Mouse (Mus musculus) lung, postnatal 10 days (tissue): ENCODE measurements around the gene Ttc21a.

ENCODE experiments used
- DNase-seq: peaks from one replicate; pipeline ENCODE4 v3.0.0; 2021

Gene Ttc21a

GRCm38 (mm10) chr9:119937005-119937773 lies at the start of gene Ttc21a, which contains the start of gene Gorasp1:
TSS of gene Ttc21a (plus strand) at chr9:119937606.
TSS of gene Gorasp1 (minus strand) at chr9:119937565.
- peak; percentile 97 for DNase-seq

GRCm38 (mm10) chr9:119888843-119889246 lies 48.6 kb upstream of the Ttc21a start:
- DNase-seq: no peak

GRCm38 (mm10) chr9:119889446-119889845 lies 48.0 kb upstream of the Ttc21a start:
- DNase-seq: no peak

- peak; percentile 44 for DNase-seq
These were observed 46.7 kb upstream of the Ttc21a start for GRCm38 (mm10) chr9:119890692-119891091.

GRCm38 (mm10) chr9:119893881-119894280 lies 43.5 kb upstream of the Ttc21a start:
- no peak for DNase-seq

GRCm38 (mm10) chr9:119894339-119895009 lies 42.9 kb upstream of the Ttc21a start, which contains the start of gene Wdr48:
TSS of gene Wdr48 (plus strand) at chr9:119894878.
- DNase-seq: peak; percentile 99

- DNase-seq: peak; percentile 67
These were observed 42.2 kb upstream of the Ttc21a start for GRCm38 (mm10) chr9:119895040-119895721.

- DNase-seq: no peak
These were observed 38.0 kb upstream of the Ttc21a start for GRCm38 (mm10) chr9:119899446-119899845.

GRCm38 (mm10) chr9:119902410-119903151 lies 34.8 kb upstream of the Ttc21a start:
- DNase-seq: no peak

- no peak for DNase-seq
These were observed 28.7 kb upstream of the Ttc21a start for GRCm38 (mm10) chr9:119908708-119909107.

GRCm38 (mm10) chr9:119909931-119910330 lies 27.5 kb upstream of the Ttc21a start:
- DNase-seq: no peak

- no peak for DNase-seq
These were observed 24.1 kb upstream of the Ttc21a start for GRCm38 (mm10) chr9:119913087-119913838.

GRCm38 (mm10) chr9:119919858-119920257 lies 17.5 kb upstream of the Ttc21a start:
- DNase-seq: no peak

- no peak for DNase-seq
These were observed 13.9 kb upstream of the Ttc21a start for GRCm38 (mm10) chr9:119923462-119923861.

GRCm38 (mm10) chr9:119925120-119925657 lies 12.2 kb upstream of the Ttc21a start:
- DNase-seq: peak; percentile 47

GRCm38 (mm10) chr9:119925729-119926128 lies 11.7 kb upstream of the Ttc21a start:
- no peak for DNase-seq

GRCm38 (mm10) chr9:119926497-119926896 lies 10.9 kb upstream of the Ttc21a start:
- peak; percentile 45 for DNase-seq

GRCm38 (mm10) chr9:119932358-119932757 lies 5.0 kb upstream of the Ttc21a start:
- DNase-seq: no peak

- DNase-seq: no peak
These were observed 3.7 kb upstream of the Ttc21a start for GRCm38 (mm10) chr9:119933675-119934074.

GRCm38 (mm10) chr9:119938496-119938895 lies 1.1 kb downstream of the Ttc21a start:
- DNase-seq: no peak

- DNase-seq: no peak
These were observed 2.2 kb downstream of the Ttc21a start for GRCm38 (mm10) chr9:119939646-119940045.

GRCm38 (mm10) chr9:119941407-119941806 lies 4.0 kb downstream of the Ttc21a start:
- no peak for DNase-seq
